Mouse (Mus musculus) lung, postnatal 25 days (tissue): Measurements from ENCODE around the gene Wrnip1.

Source experiments
- DNase-seq: peaks from one replicate; pipeline ENCODE4 v3.0.0; 2022; ENCODE audit warnings: low spot score

Gene Wrnip1

GRCm38 (mm10) chr13:32801693-32802221, at the start of gene Wrnip1:
Gene Wrnip1 (plus strand): TSS chr13:32802038.
- DNase-seq: peak; percentile 99

- DNase-seq: no peak
Observed at GRCm38 (mm10) chr13:32752066-32752657, 49.7 kb upstream of the Wrnip1 start.

- DNase-seq: no peak
Observed at GRCm38 (mm10) chr13:32759036-32759435, 42.8 kb upstream of the Wrnip1 start.

- no peak for DNase-seq
Observed at GRCm38 (mm10) chr13:32760795-32761194, 41.0 kb upstream of the Wrnip1 start.

DNA sequence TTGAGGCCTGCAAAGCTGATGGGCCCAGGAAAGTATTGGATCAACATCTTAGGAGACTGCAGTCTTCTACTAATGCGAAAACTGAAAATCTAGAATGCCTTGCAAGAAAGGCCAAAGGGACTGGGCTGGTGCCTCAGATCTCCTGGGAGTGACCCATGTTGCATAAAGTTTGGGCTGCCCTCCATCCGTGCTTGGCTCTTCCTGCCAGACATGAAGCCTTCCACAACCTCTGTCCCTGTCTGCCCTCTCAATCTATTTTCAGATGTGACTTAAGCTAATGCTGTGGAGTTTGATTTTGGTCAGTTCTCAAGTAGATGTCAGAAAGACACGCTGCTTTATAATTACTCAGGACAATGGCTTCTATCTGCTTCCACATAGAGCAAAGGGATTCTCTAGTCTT, 38.7 kb upstream of the Wrnip1 start:
- DNase-seq: peak; percentile 41

GRCm38 (mm10) chr13:32764448-32764847, 37.4 kb upstream of the Wrnip1 start:
- DNase-seq: peak; percentile 36

GRCm38 (mm10) chr13:32768104-32768503, 33.7 kb upstream of the Wrnip1 start:
- DNase-seq: peak; percentile 26

- no peak for DNase-seq
Observed at GRCm38 (mm10) chr13:32769960-32770359, 31.9 kb upstream of the Wrnip1 start.

DNA sequence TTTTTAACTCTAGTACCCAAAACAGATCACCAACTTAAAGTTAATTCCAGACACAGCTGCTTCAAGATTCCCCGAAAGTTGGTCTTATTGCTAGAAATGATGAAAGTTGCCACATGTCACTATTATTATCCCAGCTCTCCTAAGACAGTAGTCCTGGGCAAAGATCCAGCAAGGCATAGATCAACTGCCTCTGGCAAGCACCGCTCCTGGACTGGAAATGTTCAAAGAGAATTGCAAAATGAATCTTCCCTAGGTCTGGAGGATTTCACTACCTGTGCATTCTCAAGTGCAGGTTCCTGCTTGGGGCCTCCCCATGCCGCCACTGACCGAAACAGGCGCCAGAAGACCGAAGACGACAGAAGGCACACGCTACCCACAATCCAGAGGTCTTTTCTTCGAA, 25.9 kb upstream of the Wrnip1 start:
- DNase-seq: no peak

- DNase-seq: no peak
Observed at GRCm38 (mm10) chr13:32776350-32776749, 25.5 kb upstream of the Wrnip1 start.

- no peak for DNase-seq
Observed at GRCm38 (mm10) chr13:32778861-32779260, 23.0 kb upstream of the Wrnip1 start.

DNA sequence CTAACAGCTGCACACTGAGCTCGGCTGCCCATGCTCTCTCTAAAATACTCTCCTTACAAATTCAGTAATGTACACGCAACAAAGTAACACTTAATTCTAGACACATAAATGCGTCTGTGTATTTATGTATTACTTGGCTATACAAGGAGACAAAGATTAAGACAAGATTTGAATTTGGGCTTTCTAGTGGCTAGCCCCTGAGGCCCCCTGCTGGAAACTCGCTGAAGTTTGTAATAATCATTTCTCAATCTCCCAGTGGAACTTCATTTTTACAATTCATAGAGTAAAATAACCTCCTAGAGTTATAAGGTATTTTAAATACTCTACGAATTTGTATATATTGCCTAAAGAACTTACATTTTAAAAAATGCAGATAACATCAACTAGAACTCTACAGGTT, 18.8 kb upstream of the Wrnip1 start:
- no peak for DNase-seq

GRCm38 (mm10) chr13:32783816-32784215, 18.0 kb upstream of the Wrnip1 start, which contains the start of gene Mylk4:
Gene Mylk4 (minus strand): TSS chr13:32783954.
- DNase-seq: no peak

DNA sequence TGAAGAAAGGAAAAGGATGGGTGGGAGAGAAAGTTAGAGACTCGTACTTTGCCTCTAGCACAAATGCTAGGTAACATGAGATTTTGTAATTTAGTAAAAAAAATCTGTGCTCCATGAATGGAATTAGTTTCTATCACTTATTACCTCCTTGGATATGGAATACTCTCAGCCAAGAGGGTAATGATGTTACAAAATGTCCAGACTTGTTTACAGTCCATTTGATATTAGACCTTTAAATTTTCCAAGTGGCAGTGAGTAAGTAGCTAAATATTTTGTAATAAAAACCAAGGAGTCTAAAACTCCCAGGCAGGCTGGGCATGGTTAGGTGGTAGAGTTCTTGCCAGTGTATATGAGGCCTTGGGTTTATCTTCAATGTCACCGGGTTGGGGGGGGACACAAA, 14.3 kb upstream of the Wrnip1 start:
- DNase-seq: no peak

GRCm38 (mm10) chr13:32789781-32790180, 12.1 kb upstream of the Wrnip1 start:
- no peak for DNase-seq

- no peak for DNase-seq
Observed at GRCm38 (mm10) chr13:32794619-32795018, 7.2 kb upstream of the Wrnip1 start.

DNA sequence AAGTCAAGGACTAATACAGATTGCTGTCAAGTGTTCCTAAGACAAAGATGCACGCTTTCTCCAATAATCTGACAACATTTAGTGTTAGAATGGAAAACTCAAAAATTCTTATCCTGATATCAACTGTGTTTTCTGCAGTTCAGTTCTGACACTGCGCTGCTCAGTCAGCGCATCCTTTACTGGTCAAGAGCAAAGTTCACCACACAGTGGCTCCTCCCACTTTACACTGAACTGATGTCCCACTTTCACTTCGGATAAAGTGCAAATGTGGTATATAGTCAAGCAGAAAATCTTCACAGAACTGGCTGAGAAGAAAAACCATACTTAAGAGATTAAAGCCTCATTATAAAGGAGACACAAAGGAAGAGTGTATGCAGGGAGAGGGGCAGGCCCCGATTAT, 6.7 kb upstream of the Wrnip1 start:
- DNase-seq: no peak

GRCm38 (mm10) chr13:32797085-32797484, 4.8 kb upstream of the Wrnip1 start:
- DNase-seq: no peak

GRCm38 (mm10) chr13:32799131-32799530, 2.7 kb upstream of the Wrnip1 start:
- no peak for DNase-seq

GRCm38 (mm10) chr13:32800859-32801258, 979 bp upstream of the Wrnip1 start:
- DNase-seq: peak; percentile 25

DNA sequence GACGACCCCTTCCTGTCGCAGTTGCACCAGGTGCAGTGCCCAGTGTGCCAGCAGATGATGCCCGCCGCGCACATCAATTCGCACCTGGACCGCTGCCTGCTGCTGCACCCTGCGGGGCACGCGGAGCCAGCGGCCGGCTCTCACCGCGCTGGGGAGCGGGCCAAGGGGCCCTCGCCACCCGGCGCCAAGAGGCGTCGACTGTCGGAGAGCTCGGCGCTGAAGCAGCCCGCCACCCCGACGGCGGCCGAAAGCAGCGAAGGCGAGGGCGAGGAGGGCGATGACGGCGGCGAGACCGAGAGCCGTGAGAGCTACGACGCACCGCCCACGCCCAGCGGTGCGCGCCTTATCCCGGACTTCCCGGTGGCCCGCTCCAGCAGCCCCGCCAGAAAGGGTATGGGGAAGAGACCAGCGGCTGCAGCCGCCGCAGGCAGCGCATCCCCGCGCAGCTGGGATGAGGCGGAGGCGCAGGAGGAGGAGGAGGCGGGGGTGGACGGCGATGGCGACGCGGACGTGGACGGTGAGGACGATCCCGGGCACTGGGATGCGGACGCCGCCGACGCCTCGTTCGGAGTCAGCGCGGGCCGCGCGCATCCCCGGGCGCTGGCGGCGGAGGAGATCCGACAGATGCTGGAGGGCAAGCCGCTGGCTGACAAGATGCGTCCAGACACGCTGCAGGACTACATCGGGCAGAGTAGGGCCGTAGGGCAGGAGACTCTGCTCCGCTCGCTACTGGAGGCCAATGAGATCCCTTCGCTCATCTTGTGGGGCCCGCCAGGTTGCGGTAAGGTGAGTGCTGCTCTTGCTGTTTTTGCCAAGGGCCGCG, 632 bp downstream of the Wrnip1 start, which contains the start of gene D930007J09Rik:
Gene D930007J09Rik, minus strand, starts transcription at position 591 of the 823 bp plus-strand sequence.
- DNase-seq: peak; percentile 14

DNA sequence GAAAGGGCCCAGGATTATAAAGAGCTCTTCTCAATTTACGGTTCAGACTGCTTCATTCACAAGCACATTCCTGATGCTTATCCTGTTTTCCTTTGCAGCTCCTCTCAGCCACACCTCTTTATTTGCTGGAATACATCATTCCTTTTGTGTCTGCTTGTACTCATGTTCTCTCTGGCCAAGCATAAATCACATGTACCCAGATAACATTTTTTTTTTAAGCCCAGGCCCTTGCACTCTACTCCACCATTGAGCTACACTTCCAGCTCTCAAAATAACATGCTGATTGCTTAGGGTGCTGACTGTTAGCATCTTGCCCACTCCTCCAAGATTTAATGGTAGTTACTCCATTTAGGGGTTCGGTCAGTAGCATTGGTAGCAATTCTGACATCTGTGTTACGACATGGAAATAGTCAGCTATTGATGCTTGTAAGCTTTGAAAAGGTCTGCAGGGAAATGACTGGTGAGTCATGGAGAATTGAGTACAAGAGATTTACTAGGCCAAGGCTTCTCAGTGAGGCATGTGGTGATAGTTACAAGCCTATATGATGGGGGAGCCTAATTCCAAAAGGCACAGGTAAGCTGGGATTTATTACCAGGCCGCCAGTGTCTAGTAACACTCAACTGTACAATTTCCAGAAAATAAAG, 2.0 kb downstream of the Wrnip1 start:
- no peak for DNase-seq

DNA sequence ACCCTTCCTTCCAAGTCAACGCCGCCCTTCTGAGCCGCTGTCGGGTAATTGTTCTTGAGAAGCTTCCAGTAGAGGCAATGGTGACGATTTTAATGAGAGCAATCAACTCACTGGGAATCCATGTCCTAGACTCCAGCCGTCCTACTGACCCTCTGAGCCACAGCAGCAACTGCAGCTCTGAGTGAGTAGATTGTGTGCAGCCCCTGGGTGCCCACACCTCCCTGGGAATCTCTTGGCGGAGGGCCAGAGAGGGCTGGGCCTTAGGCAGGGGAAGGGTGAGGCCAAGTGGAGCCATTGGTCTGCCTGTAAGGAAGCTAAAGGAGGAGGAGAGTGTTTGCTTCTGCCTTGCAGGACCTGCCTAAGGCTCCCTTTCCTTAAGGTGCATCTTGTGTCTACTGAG, 5.0 kb downstream of the Wrnip1 start:
- DNase-seq: no peak
